Mouse (Mus musculus): Measurements from ENCODE around the gene Elf4.

DNA sequence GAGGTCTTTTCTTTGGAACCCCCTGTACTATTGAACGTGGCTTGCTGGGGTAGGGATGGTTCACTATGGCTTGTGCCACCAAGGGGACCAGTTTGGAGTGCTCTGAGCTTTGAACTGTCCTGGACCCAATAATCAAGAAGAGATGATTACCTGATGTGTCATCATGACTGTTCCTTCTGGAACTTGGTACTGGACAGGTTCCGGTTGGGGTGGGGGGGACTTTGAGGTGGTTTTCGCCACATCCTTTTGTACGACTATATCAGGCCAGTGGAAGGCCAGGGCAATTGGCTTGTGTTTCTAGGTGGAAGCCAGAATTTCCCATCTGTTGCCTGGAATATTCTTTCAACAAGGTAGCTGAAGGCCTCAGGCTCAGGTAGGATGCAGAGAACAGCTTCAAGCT, 704 bp upstream of the Elf4 start:
- TF ChIP-seq UBTF (IDR thresholded peaks at IDR 0.05; ENCODE audit: borderline replicate concordance, insufficient read depth, low read depth, low read length), result no peak
- no peak for TF ChIP-seq GATA1 (IDR thresholded peaks at IDR 0.05; ENCODE audit: low read depth, low read length)
- no peak for TF ChIP-seq CTCF (IDR thresholded peaks at IDR 0.05 in 2 of 3, conservative IDR thresholded peaks at IDR 0.05 in 1 of 3; ENCODE audit: control insufficient read depth in 1 of 3, insufficient read depth in 1 of 3, low read depth in 2 of 3, low read length in 3 of 3, poor library complexity in 1 of 3, severe bottlenecking in 1 of 3)
- TF ChIP-seq POLR2AphosphoS5 (IDR thresholded peaks at IDR 0.05; ENCODE audit: borderline replicate concordance, low read depth, low read length), result no peak
- no peak for TF ChIP-seq POLR2A (IDR thresholded peaks at IDR 0.05; ENCODE audit: control insufficient read depth in 1 of 2, insufficient read depth in 1 of 2, low read depth in 1 of 2, low read length in 2 of 2, poor library complexity in 1 of 2)
- no peak for TF ChIP-seq CHD2 (IDR thresholded peaks at IDR 0.05; ENCODE audit: low read length)
- no peak for TF ChIP-seq TAL1 (IDR thresholded peaks at IDR 0.05; ENCODE audit: low read length)
- no peak for TF ChIP-seq TCF12 (IDR thresholded peaks at IDR 0.05; ENCODE audit: low read depth, low read length)
- TF ChIP-seq HCFC1 (IDR thresholded peaks at IDR 0.05; ENCODE audit: low read depth, low read length), result no peak
- no peak for TF ChIP-seq USF1 (IDR thresholded peaks at IDR 0.05; ENCODE audit: low read depth, low read length)
- no peak for TF ChIP-seq ETS1 (IDR thresholded peaks at IDR 0.05; ENCODE audit: low read depth, low read length)
